Mouse (Mus musculus): ENCODE results near the gene Fam171b. TPM values are rescaled to one million over a fixed set of nuclear protein-coding genes. Genes with fewer than 3 reads are reported as not detected.

The Fam171b gene
- polyA plus RNA-seq, 1 experiment from 2014 or later = 47.2 TPM

DNA sequence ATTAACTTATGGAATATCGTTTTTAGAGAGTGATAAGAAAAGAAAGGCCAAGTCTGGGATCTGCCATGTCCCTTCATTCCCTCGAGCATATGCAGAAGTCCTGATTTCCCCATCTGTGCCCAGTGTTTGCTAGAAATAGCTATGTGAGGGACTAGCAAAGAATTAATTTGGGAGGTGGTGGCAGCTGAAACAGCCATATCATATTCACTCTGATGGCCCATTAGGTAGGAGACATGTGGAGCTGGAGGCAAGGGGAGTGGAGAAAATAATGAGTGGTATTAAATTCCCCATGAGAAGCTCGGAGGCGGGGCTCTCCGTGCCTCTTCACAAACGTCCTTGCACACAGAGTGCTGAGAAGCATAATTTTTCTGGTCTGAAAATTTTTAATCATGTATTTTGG is 3.7 kb downstream of the Fam171b start:
- WGBS = 64% methylated on average over 6 of the region's 6 CpGs
- H3K9ac ChIP-seq = no peak overlapping the region

GRCm38 (mm10) chr2:83825161-83825560 is 12.7 kb downstream of the Fam171b start:
- Histone ChIP-seq H3K9ac (no peak overlapping the region), H3K36me3 (ENCODE audit: poor library complexity, severe bottlenecking) (no peaks in the 10 kb centered on the region), H3K4me2 (no peak overlapping the region), H3K27ac (0 out of 2 replicates have a peak overlapping the region, but pooled peaks have one; percentile 25), H3K9me3 (replicated peaks) (no peaks in the 10 kb centered on the region), H3K4me3 (no peak overlapping the region), H3K27me3 (no peaks in the 10 kb centered on the region), H3K4me1 (peaks cover 41% of the 10 kb centered on the region)
- no peak for ATAC-seq
- WGBS = 49% methylated on average over 5 of the region's 5 CpGs

More for the DNA sequence above, 3.7 kb downstream of the Fam171b start:
- Histone ChIP-seq H3K4me3 (no peak overlapping the region), H3K27ac (no peak overlapping the region), H3K4me2 (no peak overlapping the region), H3K4me1 (peaks cover 31% of the 10 kb centered on the region), H3K27me3 (no peaks in the 10 kb centered on the region), H3K36me3 (ENCODE audit: poor library complexity, severe bottlenecking) (no peaks in the 10 kb centered on the region), H3K9me3 (replicated peaks) (no peaks in the 10 kb centered on the region)
- ATAC-seq = no peak

- H3K9ac ChIP-seq = no peak overlapping the region
- no peak overlapping the region for H3K4me2 ChIP-seq
- H3K9me3 ChIP-seq (replicated peaks) = no peaks in the 10 kb centered on the region
- H3K4me1 ChIP-seq = peaks cover 47% of the 10 kb centered on the region
- 7% methylated on average over 3 of the region's 3 CpGs for WGBS
- peak overlapping the region; percentile 70 for H3K27ac ChIP-seq
- H3K36me3 ChIP-seq (ENCODE audit: poor library complexity, severe bottlenecking) = no peaks in the 10 kb centered on the region
- no peaks in the 10 kb centered on the region for H3K27me3 ChIP-seq
- no peak overlapping the region for H3K4me3 ChIP-seq
- ATAC-seq = peak; percentile 69
Measured at GRCm38 (mm10) chr2:83828895-83829539, 16.6 kb downstream of the Fam171b start.

GRCm38 (mm10) chr2:83832903-83833302 is 20.5 kb downstream of the Fam171b start:
- no peak for ATAC-seq
- H3K4me1 ChIP-seq = peaks cover 45% of the 10 kb centered on the region
- H3K27ac ChIP-seq = no peak overlapping the region
- H3K9ac ChIP-seq = no peak overlapping the region
- H3K36me3 ChIP-seq (ENCODE audit: poor library complexity, severe bottlenecking) = no peaks in the 10 kb centered on the region
- H3K27me3 ChIP-seq = no peaks in the 10 kb centered on the region
- no peak overlapping the region for H3K4me3 ChIP-seq
- WGBS = 90% methylated on average over 4 of the region's 4 CpGs
- H3K4me2 ChIP-seq = no peak overlapping the region
- no peaks in the 10 kb centered on the region for H3K9me3 ChIP-seq (replicated peaks)

DNA sequence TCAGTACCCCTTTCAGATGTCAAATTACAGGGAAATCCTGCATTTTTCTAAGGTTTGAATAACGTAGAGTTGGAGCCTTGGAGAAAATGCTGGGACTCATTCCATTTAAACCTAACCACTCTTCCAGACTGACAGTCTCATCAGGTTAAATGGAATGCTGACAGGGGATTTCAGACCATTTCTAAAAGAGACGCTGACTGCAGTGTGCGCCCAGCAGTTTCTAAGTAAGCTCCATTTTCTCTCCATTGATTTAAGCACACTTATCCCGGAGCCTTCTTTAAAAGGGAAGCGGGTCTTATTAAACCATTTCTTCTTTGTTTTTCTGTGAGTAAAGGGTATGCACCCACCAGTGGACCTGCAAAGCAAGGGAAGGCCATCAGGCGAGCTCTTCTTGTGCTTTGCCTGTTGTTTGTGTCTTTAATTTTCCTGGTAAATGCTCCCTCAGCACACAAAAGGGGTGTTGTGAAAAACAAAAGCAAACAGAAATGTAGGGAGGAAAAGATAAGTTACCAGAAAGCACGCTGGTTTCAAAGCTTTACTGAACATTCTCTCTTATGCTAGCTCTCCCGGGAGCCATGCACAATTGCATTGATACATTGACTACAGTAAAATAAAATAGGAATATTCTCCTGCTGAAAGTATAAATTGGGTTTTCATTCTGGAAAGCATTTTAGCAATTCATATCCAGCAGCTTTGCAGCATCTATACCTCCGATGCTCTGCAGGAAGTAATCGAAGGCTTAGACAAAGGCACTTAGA is 23.1 kb downstream of the Fam171b start:
- no peak overlapping the region for H3K9ac ChIP-seq
- H3K4me1 ChIP-seq = peaks cover 26% of the 10 kb centered on the region
- peak overlapping the region; percentile 81 for H3K27ac ChIP-seq
- H3K36me3 ChIP-seq (ENCODE audit: poor library complexity, severe bottlenecking) = 0 out of 2 replicates have a peak, but pooled peaks cover 5% of the 10 kb centered on the region
- H3K27me3 ChIP-seq = no peaks in the 10 kb centered on the region
- peak; percentile 23; the same call in 1 of the 2 replicates for ATAC-seq
- H3K4me3 ChIP-seq = no peak overlapping the region
- H3K4me2 ChIP-seq = peak overlapping the region; percentile 33
- 0 out of 2 replicates have a peak, but pooled peaks cover 4% of the 10 kb centered on the region for H3K9me3 ChIP-seq (replicated peaks)
- WGBS = 10% methylated on average over 10 of the region's 10 CpGs

GRCm38 (mm10) chr2:83848495-83848894 is 36.1 kb downstream of the Fam171b start:
- Histone ChIP-seq H3K4me2 (no peak overlapping the region), H3K9me3 (replicated peaks) (no peaks in the 10 kb centered on the region), H3K9ac (no peak overlapping the region), H3K27ac (no peak overlapping the region), H3K27me3 (no peaks in the 10 kb centered on the region), H3K4me1 (peaks cover 14% of the 10 kb centered on the region), H3K36me3 (ENCODE audit: poor library complexity, severe bottlenecking) (0 out of 2 replicates have a peak, but pooled peaks cover 3% of the 10 kb centered on the region), H3K4me3 (no peak overlapping the region)
- 73% methylated on average over 3 of the region's 3 CpGs for WGBS
- no peak for ATAC-seq

GRCm38 (mm10) chr2:83853423-83853822 is 41.0 kb downstream of the Fam171b start:
- WGBS = 83% methylated on average over 10 of the region's 10 CpGs
- Histone ChIP-seq H3K4me3 (no peak overlapping the region), H3K36me3 (ENCODE audit: poor library complexity, severe bottlenecking) (peaks cover 14% of the 10 kb centered on the region; the same call in 1 of the 2 replicates)

DNA sequence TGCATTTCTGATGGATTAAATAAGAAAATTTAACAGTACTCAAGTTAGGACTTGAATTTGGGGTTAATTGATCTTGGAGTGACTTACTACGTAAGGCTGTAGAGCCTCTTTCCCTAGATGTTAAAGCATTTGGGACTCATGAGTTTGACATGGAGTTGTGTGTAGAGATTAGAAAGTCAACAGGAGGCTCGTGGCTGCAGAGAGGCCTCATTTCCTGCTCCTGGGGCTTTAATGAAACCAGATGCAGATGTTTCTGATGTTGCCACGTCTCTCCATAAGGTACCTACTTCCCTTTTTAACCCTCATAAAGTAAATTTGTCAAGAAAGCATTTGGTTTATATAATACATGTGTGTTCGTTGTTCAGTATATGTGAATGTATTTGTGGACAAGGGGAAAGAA is 43.8 kb downstream of the Fam171b start:
- H3K27ac ChIP-seq = no peak overlapping the region
- no peak overlapping the region for H3K4me2 ChIP-seq
- no peaks in the 10 kb centered on the region for H3K9me3 ChIP-seq (replicated peaks)
- no peak overlapping the region for H3K4me3 ChIP-seq
- no peak for ATAC-seq
- WGBS = 84% methylated on average over 4 of the region's 4 CpGs
- H3K4me1 ChIP-seq = no peaks in the 10 kb centered on the region
- H3K9ac ChIP-seq = no peak overlapping the region
- H3K36me3 ChIP-seq (ENCODE audit: poor library complexity, severe bottlenecking) = peaks cover 19% of the 10 kb centered on the region
- no peaks in the 10 kb centered on the region for H3K27me3 ChIP-seq

More at GRCm38 (mm10) chr2:83853423-83853822, 41.0 kb downstream of the Fam171b start:
- ATAC-seq = 0 out of 2 replicates have a peak, but pooled peaks have one; percentile 27
- H3K9ac ChIP-seq = no peak overlapping the region
- H3K4me1 ChIP-seq = no peaks in the 10 kb centered on the region
- H3K27ac ChIP-seq = no peak overlapping the region
- H3K27me3 ChIP-seq = no peaks in the 10 kb centered on the region
- no peaks in the 10 kb centered on the region for H3K9me3 ChIP-seq (replicated peaks)
- no peak overlapping the region for H3K4me2 ChIP-seq

GRCm38 (mm10) chr2:83883850-83884420 is 71.5 kb downstream of the Fam171b start:
- H3K27ac ChIP-seq = no peak overlapping the region
- no peak overlapping the region for H3K4me2 ChIP-seq
- H3K36me3 ChIP-seq (ENCODE audit: poor library complexity, severe bottlenecking) = peaks cover 19% of the 10 kb centered on the region
- H3K4me1 ChIP-seq = no peaks in the 10 kb centered on the region
- 88% methylated on average over 6 of the region's 6 CpGs for WGBS
- ATAC-seq = no peak
- H3K4me3 ChIP-seq = no peak overlapping the region
- no peaks in the 10 kb centered on the region for H3K27me3 ChIP-seq
- no peaks in the 10 kb centered on the region for H3K9me3 ChIP-seq (replicated peaks)
- H3K9ac ChIP-seq = no peak overlapping the region

- no peak overlapping the region for H3K9ac ChIP-seq
- no peaks in the 10 kb centered on the region for H3K4me1 ChIP-seq
- no peak overlapping the region for H3K27ac ChIP-seq
- H3K9me3 ChIP-seq (replicated peaks) = no peaks in the 10 kb centered on the region
- H3K4me3 ChIP-seq = no peak overlapping the region
- no peaks in the 10 kb centered on the region for H3K36me3 ChIP-seq (ENCODE audit: poor library complexity, severe bottlenecking)
- H3K27me3 ChIP-seq = no peaks in the 10 kb centered on the region
- H3K4me2 ChIP-seq = no peak overlapping the region
- no peak for ATAC-seq
- WGBS = 96% methylated on average over 2 of the region's 2 CpGs
Measured at GRCm38 (mm10) chr2:83893701-83894100, 81.3 kb downstream of the Fam171b start.

- no peaks in the 10 kb centered on the region for H3K27me3 ChIP-seq
- H3K36me3 ChIP-seq (ENCODE audit: poor library complexity, severe bottlenecking) = no peaks in the 10 kb centered on the region
- H3K4me2 ChIP-seq = no peak overlapping the region
- 73% methylated on average over 2 of the region's 2 CpGs for WGBS
- no peaks in the 10 kb centered on the region for H3K4me1 ChIP-seq
- no peak overlapping the region for H3K27ac ChIP-seq
- no peak overlapping the region for H3K9ac ChIP-seq
- no peaks in the 10 kb centered on the region for H3K9me3 ChIP-seq (replicated peaks)
- H3K4me3 ChIP-seq = no peak overlapping the region
- no peak for ATAC-seq
Measured at GRCm38 (mm10) chr2:83901896-83902540, 89.6 kb downstream of the Fam171b start.

Measured in forebrain, embryonic 13.5 days (tissue).